Mouse (Mus musculus): ENCODE measurements around the gene Atp5mpl. TPM values are rescaled to one million over a fixed set of nuclear protein-coding genes. Genes with fewer than 3 reads are reported as not detected.

The Atp5mpl gene
- total RNA-seq, 2 experiments from 2014 or later, result 684 to 817 TPM

DNA sequence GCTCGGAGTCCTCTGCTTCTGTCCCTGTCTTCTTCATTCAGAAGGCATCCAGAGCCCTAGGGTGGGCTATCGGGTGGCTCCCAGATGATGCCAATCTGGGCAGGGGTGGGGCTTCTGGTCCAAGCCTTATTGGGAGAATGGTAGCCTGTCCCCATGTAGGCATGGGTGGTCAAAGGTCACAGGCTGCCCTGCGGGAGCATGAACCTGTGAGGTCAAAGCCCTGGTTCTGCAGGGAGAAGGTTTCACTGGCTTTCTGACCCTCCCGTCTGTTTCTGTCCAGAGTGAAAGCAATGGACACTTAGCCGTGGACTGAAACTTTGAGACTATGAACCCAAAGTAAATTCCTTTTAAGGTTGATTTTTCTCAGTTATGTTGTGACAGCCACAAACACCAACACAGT is 10.6 kb downstream of the Atp5mpl start:
- ATAC-seq (replicated peaks; ENCODE audit: low FRiP score, low TSS enrichment, poor library complexity, severe bottlenecking), result no peak

DNA sequence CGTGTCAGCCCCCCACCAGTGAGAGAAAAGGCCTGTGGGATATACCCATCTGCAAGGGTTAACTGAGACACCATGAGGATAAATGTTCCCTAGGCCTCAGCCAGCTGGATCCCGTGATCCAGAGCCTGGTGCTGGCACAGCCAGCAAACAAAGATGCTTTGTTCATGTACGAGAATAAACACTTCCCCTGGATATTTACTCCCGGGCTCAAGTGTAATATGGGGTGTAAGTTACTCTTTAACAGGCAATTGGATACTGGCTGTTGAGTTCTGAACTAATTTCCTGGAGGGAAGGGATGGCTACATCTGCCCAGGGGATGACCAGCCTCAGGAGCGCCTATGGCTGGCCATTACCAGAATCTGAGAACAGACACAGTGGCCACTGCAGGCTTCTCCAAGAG is 15.1 kb downstream of the Atp5mpl start:
- no peak for ATAC-seq (replicated peaks; ENCODE audit: low FRiP score, low TSS enrichment, poor library complexity, severe bottlenecking)

DNA sequence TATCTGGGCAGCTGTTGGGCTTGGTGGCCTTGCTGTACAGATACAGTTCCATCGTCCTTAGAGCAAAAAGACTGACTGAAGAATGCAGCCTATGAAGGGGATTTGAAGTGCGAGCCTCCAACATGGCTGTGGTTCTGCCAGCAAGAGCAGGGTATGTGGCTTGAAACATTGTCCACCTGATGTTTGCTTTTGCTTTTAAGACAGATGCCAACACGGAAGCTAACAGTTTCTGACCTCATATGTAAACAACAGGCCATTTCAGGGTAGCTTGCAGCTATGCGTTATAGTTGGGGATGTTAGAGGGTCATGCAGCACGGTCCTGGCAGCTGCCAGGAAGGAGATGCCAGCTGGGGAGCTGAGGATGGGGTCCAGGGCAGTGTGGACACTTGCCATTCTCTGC is 16.3 kb downstream of the Atp5mpl start:
- ATAC-seq (replicated peaks; ENCODE audit: low FRiP score, low TSS enrichment, poor library complexity, severe bottlenecking), result no peak

DNA sequence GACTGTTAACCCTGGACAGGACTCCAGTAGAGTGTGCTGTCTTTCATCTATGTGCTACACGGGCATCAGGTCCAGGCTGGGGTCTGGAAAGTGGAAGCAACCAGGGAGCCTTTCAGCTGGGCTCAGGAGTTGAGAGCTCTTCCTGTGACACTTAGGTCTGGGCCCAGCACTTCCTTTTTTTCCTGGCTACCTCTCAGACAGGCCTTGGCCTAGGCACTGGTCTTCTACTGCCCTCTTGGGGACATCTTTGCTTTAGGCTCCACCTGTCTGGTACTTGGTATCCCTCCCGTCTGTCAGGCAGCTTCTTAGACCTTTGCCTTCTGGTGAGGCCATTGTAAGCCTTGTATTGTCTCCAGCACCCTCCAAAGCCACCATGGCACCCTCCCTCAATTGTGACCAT is 20.1 kb downstream of the Atp5mpl start:
- peak; percentile 41; the same call in 1 of the 2 replicates for ATAC-seq (replicated peaks; ENCODE audit: low FRiP score, low TSS enrichment, poor library complexity, severe bottlenecking)

DNA sequence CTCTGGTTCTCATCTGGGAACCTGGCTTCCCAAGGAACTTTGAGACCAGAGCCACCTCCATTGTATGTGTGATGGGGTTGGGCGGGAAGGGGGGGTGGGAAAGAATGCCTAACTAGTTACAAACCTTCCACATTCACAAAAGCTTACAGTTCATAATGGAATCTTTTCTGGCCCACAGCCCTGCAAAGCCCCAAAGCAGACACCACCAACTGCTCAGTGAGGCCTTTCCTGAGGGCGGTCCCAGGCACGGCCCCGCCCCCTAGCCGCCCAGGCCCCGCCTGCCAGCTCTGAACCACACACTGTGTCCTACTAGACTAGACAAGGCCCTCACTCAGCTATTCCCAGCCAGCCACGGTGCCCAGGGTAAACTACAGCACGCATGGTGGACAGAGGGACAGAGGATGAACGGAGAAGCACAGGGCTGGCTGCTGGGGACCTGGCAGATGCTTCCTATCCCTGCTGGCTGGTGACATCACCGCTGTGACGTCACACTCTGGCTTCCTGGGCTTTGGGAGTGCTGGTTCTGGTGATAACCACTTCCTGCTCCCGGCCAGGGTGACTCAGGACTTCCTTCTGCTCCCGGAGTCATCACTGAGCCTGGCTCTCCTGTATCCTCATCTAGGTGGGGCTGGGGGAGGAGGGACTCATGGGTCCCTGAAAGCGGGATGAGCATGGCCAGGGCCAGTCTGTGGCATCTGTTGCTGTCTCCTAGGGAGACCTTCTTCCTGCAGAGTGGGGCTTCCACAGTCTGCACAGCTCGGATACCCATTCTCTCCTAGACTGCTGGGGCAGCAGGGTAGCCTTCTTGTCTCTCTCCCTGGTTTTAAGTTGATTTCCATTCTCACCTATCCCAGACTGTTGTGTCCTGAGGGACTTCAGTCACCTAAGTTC is 20.8 kb downstream of the Atp5mpl start:
- peak; percentile 64 for ATAC-seq (replicated peaks; ENCODE audit: low FRiP score, low TSS enrichment, poor library complexity, severe bottlenecking)

DNA sequence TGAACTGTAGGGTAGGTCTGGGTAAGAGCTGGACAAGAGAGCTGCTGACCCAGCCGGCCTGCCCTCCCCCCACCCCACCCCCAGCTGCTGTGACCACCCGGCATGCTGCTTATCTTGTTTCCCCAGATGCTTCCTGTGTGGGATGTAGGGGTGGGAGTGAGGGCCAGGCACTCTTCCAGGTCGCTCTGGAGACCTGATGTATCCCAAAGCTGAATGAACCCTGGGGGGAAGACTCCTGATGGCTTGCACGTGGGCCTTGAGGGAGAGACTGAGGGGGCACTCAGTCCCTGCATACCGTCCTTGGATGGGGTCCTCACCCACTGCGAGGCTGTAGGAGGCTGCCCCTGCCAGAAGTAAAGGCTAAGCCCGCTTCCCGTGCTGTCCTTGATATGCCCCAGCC is 21.7 kb downstream of the Atp5mpl start:
- ATAC-seq (replicated peaks; ENCODE audit: low FRiP score, low TSS enrichment, poor library complexity, severe bottlenecking), result no peak

DNA sequence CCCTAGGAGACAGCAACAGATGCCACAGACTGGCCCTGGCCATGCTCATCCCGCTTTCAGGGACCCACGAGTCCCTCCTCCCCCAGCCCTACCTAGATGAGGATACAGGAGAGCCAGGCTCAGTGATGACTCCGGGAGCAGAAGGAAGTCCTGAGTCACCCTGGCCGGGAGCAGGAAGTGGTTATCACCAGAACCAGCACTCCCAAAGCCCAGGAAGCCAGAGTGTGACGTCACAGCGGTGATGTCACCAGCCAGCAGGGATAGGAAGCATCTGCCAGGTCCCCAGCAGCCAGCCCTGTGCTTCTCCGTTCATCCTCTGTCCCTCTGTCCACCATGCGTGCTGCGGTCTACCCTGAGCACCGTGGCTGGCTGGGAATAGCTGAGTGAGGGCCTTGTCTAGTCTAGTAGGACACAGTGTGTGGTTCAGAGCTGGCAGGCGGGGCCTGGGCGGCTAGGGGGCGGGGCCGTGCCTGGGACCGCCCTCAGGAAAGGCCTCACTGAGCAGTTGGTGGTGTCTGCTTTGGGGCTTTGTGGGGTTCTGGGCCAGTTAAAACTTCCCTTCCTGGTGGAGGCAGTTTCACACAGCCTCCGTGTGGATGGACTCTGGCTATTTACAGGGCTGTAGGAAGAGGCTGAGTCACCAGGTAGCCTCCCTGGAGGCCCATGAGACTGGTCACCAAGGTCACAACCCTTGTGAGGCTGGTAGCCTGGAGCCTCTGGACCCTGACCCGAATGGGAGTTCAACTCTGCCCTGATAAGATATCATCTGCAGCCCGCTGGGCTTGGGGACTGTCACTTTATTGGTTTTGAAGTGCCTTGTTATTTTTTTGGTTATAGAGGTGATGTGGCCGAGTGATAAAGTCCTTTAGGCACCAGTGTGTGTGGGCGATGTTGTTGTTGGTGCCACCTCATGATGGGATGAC is 22.5 kb downstream of the Atp5mpl start:
- ATAC-seq (replicated peaks; ENCODE audit: low FRiP score, low TSS enrichment, poor library complexity, severe bottlenecking), result peak; percentile 76

DNA sequence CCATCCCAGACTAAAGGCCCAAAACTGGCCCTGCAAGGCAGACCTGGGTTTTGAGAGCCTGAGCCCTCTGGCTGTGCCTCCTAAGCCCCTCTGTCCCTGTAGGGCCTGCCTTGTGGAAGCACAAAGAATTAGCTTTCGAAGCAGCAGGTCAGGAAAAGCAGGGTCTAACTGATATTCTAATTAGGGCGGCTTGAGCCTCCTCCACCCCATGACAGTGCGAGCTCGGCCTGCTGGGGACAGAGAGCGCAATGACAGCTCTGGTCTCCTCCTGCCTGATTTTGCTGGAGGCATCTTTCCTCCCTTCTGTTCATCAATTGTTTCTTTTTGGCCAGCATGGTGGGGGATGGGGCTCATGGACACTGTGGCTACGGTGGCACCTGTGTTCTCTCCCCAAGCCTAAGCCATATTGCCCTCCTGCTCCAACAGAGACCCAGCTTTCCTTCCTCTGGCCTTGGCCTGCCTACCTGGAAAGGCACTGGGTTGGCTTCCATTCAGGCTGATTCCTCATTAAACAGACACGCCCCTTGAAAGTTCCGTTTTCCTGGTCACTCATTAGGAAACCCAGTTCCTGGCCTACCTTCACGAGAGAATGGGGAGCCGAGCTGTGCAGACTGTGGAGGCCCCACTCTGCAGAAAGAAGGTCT is 23.2 kb downstream of the Atp5mpl start:
- ATAC-seq (replicated peaks; ENCODE audit: low FRiP score, low TSS enrichment, poor library complexity, severe bottlenecking), result no peak

DNA sequence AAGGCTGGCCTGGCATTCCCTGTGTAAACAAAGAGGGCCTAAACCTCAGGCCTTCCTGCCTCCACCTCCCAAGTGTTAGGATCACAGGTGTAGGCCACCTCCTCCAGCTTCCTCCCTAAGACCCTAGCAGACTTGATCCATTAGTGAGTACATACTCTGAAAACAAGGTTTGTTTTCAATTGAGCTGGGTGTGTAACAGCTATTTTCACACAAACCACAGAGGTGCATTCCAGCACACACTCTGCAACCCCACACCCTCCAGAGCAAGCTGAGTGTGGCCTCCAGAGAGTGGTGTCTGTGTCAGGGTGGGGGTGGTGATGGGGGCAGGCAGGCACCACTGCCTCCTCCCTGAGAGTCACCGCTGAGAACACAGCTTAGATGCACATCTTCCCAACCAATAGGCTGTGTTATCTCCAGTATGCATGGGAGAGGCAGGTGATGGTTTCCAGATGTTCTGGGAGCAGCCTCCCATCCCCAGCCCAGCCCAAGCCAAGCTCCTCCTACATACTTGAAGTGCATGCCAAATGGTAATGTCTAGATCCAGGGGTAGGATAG is 28.1 kb downstream of the Atp5mpl start:
- ATAC-seq (replicated peaks; ENCODE audit: low FRiP score, low TSS enrichment, poor library complexity, severe bottlenecking), result peak; percentile 32

DNA sequence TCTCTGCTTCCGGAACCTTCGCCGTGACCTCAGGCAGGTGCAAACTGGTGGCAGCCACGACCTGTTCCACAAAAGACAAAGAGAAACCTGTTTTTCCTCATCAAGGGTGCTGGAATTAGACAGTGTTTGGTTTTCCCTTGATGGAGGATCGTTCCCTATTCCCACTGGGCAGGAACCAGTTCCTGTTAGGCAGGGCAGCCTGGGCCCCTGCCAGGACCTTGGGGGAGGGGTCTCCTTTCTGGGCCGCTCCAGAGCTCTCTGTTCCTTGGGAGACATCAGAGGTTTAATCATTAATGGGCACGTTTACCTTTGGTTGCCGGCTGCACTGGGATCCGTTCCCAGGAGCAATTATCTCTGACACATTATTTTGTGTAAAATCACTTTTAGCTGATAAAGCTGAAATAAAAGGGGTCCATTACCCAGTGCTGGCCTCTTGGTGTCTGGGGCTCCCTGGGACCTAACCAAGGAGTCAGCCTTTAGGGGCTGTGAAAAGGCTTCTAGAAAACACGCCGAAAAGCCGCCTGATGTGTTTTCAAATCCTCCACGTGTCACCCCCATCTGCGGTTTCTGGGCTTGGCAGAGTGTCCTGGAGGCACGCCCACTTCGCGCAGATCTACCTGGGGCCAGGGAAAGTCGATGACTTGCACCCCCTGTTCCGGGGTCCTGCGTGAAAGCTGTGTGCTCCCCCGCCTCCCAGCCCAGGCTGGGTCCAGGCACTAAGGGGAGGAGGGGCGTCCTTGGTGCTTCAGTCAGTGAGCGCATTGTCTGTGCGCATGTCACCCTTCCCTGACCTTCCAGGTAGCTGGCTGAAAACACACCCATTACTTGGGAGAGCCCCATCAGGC is 29.8 kb downstream of the Atp5mpl start:
- ATAC-seq (replicated peaks; ENCODE audit: low FRiP score, low TSS enrichment, poor library complexity, severe bottlenecking), result no peak

DNA sequence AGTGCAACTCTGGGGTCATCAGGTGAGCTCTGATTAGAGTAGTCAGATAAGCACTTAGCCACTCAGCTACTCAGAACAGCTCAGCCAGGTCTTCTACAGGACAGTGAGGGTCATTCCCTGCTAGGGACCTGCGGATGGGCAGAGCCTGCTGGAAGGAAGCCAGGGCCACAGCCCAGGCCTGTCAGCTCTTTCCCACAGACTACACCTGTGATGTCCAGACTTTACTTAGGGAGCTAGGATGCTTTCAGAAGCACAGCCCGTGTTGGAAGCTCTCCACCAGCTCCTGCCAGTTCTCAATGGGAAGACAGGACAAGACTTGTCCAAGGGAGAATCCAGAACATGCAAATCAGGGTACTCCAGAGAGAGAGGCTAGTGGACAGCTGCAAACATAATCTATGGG is 32.8 kb downstream of the Atp5mpl start:
- no peak for ATAC-seq (replicated peaks; ENCODE audit: low FRiP score, low TSS enrichment, poor library complexity, severe bottlenecking)

DNA sequence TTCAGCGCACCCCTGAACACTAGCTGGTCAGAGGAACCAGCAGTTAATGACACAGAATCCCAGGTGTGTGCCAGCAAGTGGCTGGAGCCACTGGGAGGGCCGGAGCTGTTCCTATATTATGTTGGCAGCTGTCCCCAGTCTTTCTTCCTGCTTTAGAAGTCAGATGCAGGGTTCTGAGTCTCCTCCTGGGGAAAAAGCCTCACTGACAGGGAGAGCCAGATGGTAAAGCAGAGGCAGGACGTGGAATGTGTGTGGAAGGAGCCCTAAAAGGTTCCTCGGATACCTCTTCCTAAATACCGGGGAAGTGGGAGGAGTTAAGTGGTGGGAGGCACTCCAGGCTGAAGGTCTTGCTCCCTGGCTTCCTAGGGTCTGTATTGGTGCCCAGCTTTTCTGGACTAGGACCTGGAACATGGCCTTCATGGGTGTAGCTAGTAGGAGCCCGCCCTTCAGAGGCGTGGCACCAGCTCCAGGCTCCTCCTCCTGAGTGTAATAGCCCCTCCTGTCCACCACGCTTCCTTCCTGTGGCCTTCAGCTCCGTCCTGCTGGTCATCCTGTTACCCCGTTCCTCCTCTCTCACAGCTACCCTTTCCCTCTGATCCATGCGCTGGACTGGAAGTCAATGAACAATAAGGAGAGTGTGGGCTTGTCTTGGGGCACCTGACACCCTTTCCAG is 33.6 kb downstream of the Atp5mpl start:
- ATAC-seq (replicated peaks; ENCODE audit: low FRiP score, low TSS enrichment, poor library complexity, severe bottlenecking), result peak; percentile 71

DNA sequence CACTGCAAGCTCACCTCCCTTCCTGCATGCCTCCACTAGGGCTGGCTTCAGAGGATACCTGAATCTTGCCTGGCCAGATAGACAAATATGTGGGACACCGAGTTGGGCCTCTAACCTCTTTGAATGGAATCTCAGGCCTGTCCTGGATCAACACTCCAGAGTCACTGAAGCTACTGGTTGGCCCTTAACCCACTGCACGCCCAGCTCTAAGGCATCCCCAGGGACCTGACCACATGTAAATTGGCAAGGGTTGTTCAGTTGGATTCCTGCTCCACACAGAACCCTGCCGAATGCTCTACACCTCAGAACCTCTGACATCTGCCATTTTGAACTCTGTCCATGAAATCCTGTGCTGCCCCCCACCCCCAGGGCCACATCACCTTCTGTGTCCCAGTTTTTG is 34.3 kb downstream of the Atp5mpl start:
- ATAC-seq (replicated peaks; ENCODE audit: low FRiP score, low TSS enrichment, poor library complexity, severe bottlenecking), result no peak

DNA sequence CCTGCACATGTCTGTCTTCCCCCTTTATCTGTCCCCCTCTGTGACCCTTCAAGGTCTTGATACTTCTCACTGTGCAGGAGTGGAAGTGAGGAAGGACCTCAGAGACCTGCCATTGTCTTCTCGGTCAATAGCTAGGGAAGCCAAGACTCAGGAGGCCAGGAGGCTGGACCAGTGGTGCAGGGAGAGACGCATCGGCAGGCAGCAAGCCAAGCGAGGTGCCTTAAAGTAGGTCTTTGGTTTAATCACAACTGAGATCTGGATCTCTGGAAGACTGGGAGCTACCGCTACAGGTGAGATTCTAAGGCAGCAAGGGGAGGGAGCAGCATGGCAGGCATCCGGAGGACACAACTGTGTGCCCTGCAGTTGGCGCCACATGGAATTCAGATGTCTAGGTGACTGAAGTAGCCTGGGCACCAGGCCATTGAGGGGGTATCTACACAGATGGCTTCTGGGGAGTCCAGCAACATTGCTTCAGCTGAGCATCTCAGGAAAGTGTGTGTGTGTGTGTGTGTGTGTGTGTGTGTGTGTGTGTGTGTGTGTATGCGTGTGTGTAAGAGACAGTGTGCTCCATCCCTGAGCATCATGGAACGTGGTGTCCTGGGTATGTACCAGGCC is 35.3 kb downstream of the Atp5mpl start:
- no peak for ATAC-seq (replicated peaks; ENCODE audit: low FRiP score, low TSS enrichment, poor library complexity, severe bottlenecking)

DNA sequence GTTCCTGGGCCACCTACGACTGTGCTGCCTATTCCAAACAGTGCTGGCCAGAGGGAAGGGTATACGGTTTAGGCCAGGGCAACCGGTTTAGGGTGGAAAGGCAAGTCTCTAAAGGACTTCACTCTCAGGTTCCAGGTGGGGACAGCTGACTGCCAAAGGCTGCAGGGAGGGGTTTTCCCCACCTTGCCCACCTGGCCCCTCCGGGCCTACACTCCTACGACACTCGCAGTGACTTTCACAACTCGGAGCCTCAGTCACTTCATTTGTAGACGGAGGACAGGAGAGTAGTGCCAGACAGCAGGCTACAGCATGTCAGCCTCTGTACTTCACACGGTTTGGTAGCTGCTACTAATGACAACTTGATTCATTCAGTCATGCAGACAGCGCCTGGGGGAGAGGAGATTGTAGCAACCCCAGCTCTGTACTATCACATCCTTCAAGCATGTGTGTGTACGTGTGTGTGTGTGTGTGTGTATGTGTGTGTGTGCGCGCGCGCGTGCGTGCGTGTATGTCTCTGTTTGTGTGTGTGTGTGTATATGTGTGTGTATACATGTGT is 38.3 kb downstream of the Atp5mpl start:
- no peak for ATAC-seq (replicated peaks; ENCODE audit: low FRiP score, low TSS enrichment, poor library complexity, severe bottlenecking)

DNA sequence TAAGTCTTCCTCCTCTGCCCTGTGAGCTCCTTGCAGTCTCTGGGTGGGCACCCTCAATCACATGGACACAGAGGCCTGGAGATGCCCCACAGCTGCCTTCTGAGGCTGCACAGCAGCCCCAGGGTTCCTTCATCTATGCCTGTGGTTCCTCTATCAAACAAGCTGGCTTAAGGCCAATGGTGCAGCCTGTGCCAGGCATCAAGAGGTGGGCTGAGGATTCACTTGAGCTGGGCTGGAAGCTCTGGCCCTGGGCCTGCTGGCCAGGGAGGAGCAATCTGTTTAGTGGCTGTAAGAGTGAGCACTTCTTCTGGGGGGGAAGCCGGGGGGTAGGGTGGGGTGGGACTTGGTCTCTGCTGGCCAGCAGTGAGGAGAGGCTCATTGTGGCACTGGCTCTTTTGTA is 39.4 kb downstream of the Atp5mpl start:
- peak; percentile 44; the same call in 1 of the 2 replicates for ATAC-seq (replicated peaks; ENCODE audit: low FRiP score, low TSS enrichment, poor library complexity, severe bottlenecking)

DNA sequence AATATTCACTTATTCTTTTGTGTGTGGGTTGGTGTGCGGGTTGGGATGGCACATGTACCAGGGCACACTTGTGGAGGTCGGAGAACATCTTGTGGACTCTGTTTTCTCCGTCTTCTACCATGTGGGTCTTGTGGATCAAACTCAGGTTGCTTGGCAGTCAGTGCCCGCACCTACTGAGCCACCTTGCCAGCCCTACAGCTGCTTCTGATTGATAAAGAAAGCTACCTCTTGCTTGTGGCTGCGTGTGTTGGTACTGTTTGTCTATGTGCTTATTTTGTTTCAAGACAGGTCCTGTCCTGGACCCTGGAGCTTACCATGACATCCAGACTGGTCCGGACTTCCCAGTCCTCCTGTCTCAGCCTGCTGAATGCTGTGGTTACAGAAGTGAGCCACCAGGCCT is 43.7 kb downstream of the Atp5mpl start:
- ATAC-seq (replicated peaks; ENCODE audit: low FRiP score, low TSS enrichment, poor library complexity, severe bottlenecking), result peak; percentile 88

All from megakaryocyte-erythroid progenitor cell, adult 5-6 weeks (primary cell).